Mouse (Mus musculus) gonadal fat pad, adult 2 months (tissue): ENCODE results near the gene Ezr. TPM values are rescaled to one million over a fixed set of nuclear protein-coding genes. Genes with fewer than 3 reads are reported as not detected.
A peak's percentile ranks its signal among the peaks of the same experiment; 100 is the strongest.

Source experiments
- DNase-seq: peaks from one replicate; pipeline ENCODE4 v3.0.0-alpha.2; 2012; ENCODE audit warnings: low read depth
- polyA plus RNA-seq: library from polyadenylated mRNA; depleted of rRNA; stranded (reverse); fragments of >200 nt; gene quantifications from 2 replicates; pipeline ENCODE4 v1.2.3, GENCODE M21; 2012

Gene Ezr
- polyA plus RNA-seq, 1 experiment: 93.6 TPM

DNA sequence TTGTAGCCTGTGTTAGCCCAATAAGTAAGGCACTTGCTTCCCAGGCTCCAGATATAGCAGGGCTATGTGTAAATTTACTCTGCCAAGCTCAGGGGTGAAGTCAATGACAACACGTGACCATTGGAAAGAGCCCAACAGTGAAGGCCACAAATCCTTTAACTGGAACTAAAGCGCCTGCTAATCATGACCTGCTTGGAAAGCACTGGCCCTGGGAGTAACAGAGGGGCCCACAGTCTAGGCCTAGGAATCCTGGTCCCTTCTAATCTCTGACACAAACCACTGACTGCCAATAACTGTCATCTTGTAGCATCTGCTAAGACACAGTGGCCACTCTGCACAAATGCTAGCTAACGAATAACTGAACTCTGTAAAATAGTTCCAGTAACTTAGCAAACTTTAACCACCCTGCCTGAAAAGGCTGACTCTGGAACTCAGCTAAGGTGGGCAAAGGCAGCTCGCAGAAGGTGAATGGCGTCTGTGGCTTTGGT is 14.2 kb downstream of the Ezr start:
- no peak for DNase-seq

DNA sequence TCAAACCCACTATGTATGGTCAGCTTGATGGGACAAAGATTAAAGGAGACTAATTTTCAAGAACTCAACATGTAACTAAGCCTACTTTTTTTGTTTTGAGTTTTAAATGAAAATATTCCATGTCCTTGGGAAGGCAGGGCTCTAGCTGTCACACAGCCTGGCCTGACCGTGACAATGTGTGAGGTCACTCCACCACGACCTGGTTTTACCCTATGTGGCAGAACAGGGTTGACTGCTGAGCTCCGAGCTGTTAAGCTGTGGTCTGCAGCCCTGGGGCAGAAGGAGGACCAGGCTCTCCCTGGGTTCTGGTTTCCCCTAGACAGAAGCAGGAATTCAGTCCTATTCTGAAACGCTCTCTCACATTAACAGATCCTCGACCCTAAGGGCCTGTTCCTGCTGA is 14.8 kb downstream of the Ezr start:
- DNase-seq: no peak

DNA sequence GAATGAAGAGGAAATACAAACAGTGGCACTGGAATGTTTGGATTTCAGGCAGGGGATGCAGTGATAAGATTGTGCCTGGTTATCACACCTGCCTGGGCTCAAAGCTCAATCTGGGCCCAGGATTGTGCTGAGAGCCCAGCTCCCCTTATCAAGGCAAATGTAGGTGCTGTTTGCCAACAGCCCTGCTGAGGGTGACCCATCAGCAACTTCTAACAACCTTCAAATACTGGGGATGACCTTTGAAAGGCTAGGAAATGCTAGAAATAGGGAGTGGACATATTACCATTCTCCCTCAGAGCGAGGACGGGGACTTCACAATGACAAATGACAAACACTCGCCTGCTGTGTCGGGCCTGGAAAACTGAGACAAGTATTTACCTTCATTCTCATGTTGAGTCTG is 15.8 kb downstream of the Ezr start:
- DNase-seq: no peak

DNA sequence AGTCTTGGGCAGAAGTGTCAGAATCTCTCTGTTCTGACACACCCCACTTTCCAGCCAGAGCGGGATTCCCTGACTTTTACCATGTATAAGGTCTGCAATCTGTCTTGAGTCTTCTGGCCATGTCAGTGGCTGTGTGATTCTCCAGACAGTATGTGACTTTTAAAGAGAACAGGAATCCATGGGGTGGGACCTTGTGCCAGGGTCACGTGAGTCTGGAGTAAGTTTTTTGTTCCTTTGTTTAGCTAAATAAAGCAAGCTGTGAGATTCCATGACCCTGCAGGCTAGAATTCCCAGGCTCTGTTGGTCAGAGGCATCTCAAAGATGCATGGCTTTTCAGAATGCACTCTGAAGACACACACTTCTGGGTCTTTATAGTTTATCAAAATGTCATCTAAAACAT is 16.7 kb downstream of the Ezr start:
- DNase-seq: no peak

DNA sequence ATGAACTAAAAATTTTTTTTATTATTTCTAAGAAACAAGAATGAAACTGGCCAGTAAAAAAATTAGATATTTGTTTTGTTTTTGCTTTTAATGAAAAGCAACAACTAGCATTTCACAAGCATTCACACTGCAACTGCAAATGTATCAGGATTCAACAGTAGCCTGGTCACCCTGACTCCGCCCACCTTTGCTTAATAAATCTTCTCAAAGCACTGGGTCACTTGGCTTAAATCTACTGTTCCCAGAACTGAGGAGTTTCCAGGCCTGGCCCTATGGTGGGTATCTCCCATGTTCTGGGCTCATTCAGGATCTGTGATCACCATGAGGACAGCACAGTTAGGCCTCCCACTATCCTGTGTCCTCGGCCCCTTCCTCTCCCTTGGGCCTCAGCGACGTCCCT is 17.9 kb downstream of the Ezr start:
- DNase-seq: no peak

DNA sequence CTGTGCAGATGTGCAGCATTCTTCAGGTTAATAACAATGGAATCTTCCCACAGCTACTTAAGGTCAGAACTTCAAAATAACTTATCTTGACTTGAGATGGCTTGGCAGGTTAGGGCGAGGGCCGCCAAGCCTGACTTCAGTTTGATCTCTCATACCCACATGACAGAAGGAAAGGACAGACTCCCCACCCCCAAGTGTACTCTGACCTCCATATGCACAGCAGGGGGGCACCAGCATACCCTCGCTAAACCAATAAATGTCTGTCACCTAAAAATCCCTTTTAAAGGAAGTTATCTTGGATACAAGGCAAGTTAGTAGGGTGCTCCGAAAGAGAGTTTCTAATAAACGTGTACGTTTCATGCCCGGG is 18.4 kb downstream of the Ezr start:
- no peak for DNase-seq

DNA sequence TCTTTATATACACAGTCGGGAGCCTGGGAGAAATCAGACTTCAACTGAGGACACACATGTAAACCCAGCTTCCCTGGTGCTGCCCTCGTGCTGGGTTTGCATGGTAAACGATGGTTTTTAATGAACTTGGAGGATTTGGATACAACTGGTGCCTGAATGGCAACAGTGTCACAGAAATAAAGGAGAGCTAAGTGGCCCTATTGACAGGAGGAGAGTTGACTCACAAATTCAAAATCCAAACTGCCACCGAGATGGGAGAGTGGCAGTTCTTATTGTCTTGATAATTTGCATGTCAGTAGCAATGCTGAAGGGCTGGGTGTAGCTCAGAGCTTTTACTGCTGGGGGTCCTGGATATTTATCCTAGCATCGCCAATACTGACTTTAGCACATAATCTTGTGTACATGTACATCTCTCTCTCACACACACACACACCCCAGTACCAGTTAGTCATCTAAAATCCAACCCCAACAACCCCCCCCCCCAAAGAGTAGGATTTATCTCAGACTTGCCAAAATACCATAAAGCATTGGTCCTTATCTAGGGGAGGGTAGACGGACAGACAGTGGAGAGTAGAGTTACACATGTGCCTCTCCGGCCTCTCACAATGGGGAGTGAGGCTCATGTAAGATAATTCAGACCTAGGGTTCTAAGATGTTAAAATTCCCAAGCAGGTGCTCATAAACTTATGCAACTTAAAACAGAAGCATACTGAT is 18.9 kb downstream of the Ezr start:
- DNase-seq: no peak

DNA sequence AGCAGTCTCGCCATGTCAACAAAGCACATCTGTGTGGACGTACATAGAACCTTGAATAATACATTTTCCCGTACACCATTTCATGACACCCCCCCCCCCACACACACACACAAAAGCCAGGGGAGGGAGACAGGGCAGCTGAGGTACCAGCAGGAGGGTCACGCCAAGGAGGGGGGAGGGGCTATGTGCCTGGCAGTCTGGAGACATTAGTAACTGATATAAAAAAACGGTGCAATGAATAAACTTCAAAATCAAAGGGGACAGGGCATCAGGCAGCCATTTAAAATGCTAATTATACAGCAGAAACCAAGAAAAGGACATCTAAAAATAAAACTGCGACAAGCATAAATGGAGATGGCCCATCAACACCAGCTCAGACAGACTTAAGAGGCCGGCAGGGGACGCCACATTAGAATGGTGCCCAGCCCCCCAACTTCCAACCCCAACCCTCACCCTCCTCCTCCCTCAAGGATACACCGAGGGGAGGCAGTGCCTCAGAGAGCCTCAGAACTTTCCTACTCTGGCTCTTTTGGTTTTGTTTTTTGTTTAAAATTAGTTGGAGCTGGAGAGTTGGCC is 22.8 kb downstream of the Ezr start:
- no peak for DNase-seq

DNA sequence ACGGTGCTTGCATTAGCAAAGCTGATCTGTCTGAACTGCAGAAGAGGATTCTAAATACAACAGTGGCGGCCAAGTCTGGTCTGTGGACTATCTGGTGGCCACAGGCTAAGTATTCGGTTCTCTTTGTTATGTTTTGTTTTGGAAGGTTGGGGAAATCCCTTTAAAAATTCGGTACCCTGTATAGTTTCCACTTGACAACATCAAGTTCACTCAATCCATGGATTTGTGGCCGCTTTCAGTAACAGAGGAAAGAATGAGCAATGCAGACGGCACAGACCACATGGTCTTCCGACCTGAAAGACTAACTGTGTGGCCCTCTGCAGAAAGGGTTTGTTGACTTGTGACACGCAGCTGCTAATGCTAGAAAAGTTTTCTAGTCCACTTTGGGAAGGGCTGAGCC is 23.7 kb downstream of the Ezr start:
- no peak for DNase-seq

DNA sequence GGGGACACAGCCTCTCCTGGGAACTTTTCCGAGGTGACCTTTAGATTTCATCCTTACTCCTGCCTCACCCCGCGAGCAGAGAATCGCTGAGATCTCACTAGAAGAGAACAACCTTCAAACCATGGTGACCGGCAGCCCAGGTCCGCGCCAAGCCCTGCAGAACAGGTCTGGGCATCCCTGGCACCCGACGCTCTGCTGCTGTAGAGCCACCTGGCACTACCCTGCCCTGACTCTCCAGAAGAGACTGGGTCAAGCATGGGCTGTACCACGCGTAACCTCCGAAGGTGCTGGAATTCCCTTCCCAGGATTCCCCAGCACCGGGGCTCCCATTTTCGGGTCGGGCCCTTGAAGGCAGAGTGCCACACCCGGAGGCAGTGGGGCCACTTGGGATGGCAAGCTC is 24.7 kb downstream of the Ezr start:
- no peak for DNase-seq

DNA sequence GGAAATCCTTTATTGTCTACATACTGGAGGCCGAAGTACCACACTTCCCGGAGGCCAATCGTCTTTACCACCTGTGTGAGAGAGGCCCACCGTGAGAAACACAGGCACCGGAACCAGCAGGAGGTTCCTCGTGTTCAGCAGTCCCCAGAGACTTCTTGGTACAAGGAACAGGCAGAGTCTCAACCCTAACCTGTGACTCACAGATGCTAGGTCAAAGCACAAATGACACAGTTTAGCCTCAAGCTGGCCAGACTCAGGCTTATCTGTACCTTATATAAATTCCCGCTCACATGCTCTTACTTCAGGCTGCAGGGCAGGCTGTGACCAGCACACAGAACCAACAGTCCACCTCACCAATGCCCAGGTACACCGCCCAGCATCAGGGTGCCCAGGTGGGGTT is 26.7 kb downstream of the Ezr start:
- no peak for DNase-seq

DNA sequence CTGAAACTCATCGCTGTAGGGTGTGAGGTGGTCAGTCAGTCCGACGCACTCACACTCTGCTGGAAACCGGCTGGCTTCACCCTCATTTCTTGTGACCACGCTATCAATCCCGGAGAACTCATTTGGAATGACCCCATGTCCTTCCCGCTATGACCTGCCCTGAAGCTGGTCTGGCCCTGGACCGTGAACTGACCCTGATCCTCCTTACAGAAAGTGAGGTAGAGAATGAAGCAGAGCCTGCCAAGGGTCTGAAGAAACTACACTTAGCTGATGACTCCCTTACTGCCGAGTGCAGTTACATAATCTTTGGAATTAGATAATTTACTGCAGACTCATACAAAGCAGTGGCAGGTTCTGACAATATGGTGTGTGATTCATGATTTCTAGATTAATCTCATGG is 27.4 kb downstream of the Ezr start:
- no peak for DNase-seq

DNA sequence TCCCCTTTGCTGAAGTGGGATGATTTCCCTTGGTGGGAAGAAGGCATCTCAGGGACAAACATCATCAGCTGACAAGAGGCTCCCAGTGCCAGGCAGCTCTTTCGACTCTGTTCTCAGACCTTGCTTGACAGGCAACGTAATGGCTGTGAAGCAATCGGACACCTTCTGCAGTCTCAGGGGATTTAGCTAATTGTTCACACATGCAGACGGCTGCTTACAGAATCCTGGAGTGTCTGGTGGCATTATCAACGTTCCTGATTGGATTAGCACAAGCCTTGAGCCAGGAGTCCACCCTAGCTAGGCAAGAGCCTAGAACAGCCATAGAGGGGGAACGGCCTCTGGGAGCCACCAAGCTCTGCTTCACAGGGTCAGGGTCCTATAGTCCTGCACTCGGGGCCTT is 30.2 kb downstream of the Ezr start:
- DNase-seq: no peak

DNA sequence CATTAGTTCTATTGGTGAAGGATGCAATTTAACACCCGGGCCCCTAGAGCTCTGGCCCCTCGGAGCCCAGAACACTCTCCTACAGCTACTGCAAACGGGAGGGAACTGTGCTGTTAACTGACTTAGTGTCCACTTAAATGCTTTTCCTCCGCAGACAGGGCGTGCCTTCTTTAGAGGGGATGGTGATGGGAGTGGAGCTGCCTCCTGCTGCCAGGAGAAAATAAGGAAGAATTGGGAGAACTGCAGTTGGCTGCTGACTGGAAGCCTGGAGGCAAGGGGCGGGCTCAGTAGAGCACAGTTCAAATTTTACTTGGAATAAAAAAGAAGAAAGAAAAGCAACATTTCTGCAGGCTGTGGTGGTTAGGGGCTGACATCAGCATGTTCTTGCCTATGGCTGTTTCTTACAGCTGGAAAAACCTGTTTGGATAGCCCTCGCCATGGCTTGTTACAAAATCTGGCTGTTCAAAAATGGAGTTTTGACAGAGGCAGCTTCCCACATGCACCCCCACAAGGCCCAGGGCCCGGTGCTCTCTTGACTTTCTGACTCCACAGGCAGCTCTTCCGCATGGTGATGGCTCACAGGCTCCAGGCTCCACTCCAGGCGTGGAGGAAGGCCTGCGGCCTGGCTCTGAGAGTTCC is 31.2 kb downstream of the Ezr start:
- DNase-seq: peak; percentile 66

DNA sequence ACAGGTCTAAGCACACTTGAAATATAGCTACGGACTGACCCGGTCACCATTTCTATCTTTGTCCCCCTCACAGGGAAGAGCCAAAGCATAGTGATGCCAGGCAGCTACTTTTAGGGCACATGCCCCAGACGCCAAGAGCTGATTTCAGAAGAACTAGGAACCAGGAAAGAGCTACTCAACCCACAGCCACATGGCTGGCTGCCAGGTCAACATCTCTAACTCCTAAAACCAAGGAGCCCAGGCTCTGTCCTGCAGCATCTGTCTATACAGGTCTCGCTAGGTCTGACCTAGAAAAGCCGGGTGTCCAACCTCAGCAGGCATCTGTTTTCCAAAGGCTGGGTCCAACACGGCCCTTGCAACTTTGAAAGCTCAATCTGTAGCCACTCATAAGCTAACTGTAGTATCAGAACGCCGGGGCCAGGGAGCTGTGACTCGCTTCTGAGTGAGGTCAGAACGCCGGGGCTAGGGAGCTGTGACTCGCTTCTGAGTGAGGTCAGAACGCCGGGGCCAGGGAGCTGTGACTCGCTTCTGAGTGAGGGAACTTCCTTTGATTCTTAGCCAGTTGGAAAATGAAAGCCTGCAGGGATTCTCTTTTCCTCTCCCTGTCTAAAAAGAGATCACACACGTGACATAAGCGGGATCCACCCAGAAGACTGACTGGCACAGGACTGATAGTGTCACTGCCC is 33.7 kb downstream of the Ezr start:
- DNase-seq: no peak

DNA sequence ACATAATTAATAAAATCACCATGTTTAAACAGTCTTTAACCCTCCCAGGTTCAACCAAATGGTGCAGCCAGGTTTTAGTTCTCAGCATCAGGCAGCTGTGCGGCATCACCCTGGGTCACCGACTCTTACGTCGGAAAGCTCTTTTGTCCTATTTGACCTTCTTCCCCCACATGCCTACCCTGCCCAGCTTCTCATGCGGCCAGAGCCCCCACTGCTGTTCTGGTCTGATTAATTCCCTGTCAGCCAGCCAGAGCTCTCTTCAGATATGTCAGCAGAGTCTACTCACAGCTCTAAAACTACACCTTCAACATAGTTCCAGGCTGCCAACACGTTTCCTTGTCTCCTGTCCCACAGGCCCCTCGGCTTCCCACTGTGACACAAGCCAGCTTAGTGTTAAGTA is 35.1 kb downstream of the Ezr start:
- DNase-seq: no peak

DNA sequence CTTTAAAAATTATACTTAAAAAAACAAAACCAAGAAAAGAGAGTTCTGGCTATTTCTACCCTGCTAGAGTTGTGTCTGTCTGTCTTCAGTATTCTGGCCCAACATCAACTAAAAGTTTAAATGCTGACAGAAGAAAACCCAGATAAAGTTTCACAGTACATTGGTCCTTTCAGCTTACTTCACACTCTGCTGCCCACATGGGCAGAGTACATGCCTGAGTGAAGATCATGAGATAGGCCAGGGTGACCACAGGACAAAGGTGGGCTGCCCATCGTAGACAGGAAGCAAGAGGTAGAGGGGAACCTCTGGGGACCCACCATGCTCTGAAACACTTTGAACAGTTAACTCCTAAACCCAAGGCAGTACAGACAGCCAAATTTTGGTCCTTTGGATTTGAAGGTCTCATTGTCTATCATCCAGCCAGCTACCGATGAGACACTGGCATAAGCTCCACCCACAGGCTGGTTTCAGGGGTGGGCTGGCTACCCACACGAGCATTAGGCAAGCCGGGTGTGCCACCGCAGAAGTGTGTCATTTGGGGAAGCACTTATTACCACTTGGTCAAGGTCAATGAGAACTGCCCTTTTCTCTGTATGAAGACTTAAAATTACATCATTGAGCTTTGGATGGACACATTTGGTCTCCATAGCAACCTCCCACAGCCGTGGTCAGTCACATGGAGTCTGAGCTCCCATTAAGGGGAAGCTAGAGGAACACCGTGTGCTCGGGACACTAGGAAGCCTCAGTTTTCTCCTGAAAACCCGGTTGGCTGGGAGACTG is 35.9 kb downstream of the Ezr start:
- no peak for DNase-seq

DNA sequence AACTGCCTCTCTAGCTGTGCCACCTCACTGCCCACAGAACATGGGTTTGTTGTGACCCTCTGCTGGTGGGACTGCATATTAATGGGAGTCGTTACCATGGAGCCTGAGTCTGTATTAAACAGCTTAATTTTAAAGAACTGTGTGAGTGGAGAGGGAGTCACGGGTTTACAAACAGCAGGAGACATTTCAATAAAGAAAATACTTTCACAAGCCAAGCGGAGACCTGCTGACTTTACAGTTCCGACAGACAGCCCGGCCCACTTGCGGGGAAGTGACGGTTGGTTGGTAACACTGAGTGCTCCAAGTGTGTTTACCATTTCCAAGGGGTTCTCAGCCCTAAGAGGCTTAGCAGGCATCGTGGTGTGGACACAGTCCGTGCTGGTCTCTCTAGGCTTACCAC is 36.6 kb downstream of the Ezr start:
- no peak for DNase-seq

DNA sequence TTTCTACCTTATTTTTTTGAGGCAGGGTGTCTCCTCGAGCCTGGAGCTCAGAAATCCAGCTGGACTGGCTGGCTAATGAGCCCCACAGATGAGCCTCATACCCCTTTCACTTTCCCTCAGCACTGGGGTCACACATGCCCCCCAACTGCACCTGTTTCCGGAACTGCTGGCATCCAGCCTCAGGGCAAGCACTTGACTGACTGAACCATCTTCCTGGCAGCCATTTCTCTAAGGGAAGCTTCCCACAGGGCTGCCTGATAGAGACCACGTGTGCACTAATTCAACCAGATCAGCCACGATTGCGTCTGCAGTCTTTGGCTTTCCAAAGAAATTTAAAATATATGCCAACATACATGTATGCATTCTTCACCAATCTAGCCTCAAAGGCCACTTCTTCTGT is 37.1 kb downstream of the Ezr start:
- DNase-seq: no peak

DNA sequence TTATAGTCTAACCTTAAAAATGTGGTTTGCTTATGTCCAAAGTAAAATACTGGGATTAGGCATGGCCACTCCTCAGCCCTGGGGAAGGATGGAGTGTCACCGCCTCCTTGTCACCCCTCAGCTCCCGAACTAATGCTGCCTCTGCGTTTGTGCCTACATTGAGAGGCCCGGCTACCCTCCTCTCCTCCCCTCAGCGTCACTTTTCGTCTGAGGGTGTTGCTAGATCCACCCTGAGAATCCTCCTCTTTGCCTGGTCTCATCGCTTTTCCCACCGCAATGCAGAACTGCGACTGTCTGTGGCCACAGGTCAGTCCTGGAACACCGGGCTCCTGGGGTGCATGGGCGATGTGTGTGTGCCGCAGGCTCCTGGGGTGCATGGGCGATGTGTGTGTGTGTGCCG is 37.7 kb downstream of the Ezr start:
- no peak for DNase-seq

DNA sequence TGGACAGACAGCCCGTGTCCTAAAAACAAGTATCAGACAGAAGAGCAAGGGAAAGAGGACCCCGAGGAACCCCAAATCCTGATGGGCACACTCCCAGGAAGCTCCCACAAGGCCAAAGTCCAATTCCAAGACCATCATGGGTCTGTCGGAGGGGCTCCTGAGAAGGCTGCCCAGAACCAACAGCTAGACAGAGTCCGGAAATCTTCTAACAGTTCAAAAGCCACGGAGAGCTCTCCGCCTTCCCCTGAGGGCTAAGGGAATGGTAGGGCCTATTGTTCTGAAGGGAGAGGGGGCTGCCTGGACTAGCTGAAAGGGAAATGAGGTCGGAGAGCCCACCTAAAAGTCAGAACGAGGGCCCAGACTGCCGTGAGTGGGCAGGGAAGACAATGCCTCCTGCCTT is 38.2 kb downstream of the Ezr start:
- no peak for DNase-seq

DNA sequence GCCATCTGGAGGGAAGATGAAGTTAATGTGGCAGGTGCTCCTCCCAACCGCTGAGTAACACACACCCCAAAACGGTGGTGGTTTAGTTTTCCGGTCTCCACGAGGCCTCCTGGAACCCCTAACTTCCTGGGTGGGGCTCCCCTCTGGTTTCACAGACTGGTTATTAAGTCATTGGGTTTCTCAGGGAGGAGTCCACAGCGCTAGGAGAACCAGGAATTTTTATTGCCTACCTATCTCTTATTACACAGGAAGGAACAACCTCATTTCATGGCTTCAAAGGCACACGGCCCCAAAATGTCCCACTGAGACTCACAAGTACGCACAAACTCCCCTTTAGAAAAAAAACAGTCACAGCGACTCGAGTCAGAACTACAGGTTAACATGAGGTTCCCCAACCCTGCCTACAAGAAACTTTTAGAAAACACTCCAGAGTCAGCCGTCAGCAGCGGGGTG is 38.8 kb downstream of the Ezr start:
- DNase-seq: no peak
